Comparison of ENCODE assay signal across 9 mouse cellular contexts in the genomic region with DNA sequence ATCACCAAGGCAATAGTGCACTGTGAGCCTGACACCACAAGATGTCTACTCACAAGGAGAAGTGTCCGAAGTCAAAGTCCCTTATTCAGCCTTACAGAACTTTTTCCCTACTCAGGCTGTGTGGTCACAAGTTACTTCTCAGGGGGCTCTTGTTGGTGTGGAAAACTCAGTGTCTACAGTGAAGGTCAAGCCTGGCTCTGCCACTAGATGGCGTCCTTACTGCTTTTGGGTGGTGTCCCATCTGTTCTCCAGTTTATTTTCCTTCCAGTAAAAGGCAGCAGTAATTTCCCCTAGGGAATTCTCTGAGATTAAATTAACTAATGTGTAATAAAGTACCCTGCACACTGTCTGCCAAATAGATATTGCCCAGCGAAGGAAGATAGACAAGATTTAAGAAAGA.
DNase-seq lines count a peak whose midpoint lies in the region; ATAC-seq and TF ChIP-seq lines count a peak whose summit lies in the region.
"Had no signal": no experiment of that assay in that cellular context is flagged by ENCODE, and none has a peak within 500 bp of the region (broad histone marks: within the 10 kb centered on the region; RNA-seq: fewer than 3 reads in every experiment).

No protein-coding gene starts in this region.

- 40% methylated on average over 3 of the region's 3 CpGs for WGBS in heart, embryonic 12.5 days

- in situ Hi-C loops in ES-E14 (cut with MboI; ENCODE audit: low sequenced_read_pairs in 2 of 2, unreplicated experiment in 2 of 2) = no loop called here

- no peaks in the 10 kb centered on the region for H3K4me1 ChIP-seq in ES-E14 (ENCODE audit: control insufficient read depth in 2 of 2, insufficient read depth in 2 of 2, low read length in 2 of 2, poor library complexity in 1 of 2)
- H3K4me1 ChIP-seq in heart, embryonic 12.5 days (replicated peaks) = no peaks in the 10 kb centered on the region
- H3K4me1 ChIP-seq: embryonic facial prominence, embryonic 13.5 days had no signal

- peak; percentile 31 for DNase-seq in layer of hippocampus, adult 11-12 months (ENCODE audit: low spot score)
- no peak for DNase-seq in layer of hippocampus, adult 9-11 months
- DNase-seq in ES-E14 (ENCODE audit: low read depth, low spot score) = peak; percentile 43
- peak; percentile 4 for DNase-seq in c-Kit-positive CD71-negative TER-119-negative erythroid progenitor cells, embryonic 14.5 days (ENCODE audit: low read depth)
- DNase-seq in layer of hippocampus, postnatal 36 days = peak; percentile 4 to 18
- no peak for DNase-seq in c-Kit-positive CD71-positive TER-119-positive erythroid progenitor cells, embryonic 14.5 days (ENCODE audit: low spot score)
- DNase-seq in heart, adult 9 months (ENCODE audit: low spot score in 2 of 2) = no peak

- H3K27ac ChIP-seq in ES-E14 (ENCODE audit: insufficient read depth, low read depth, low read length, poor library complexity, severe bottlenecking) = no peak overlapping the region
- no peak overlapping the region for H3K27ac ChIP-seq in heart, embryonic 12.5 days (ENCODE audit: poor library complexity, severe bottlenecking)
- H3K27ac ChIP-seq: embryonic facial prominence, embryonic 13.5 days had no signal

- H3K9me3 ChIP-seq in ES-E14 (ENCODE audit: control insufficient read depth, insufficient read depth, low read depth, low read length) = no peaks in the 10 kb centered on the region
- no peaks in the 10 kb centered on the region for H3K9me3 ChIP-seq in heart, embryonic 12.5 days (replicated peaks)
- H3K9me3 ChIP-seq: embryonic facial prominence, embryonic 13.5 days had no signal

- no peak overlapping the region for H3K9ac ChIP-seq in ES-E14 (ENCODE audit: insufficient read depth, low read depth, low read length, poor library complexity, severe bottlenecking)
- H3K9ac ChIP-seq in heart, embryonic 12.5 days = no peak overlapping the region
- H3K9ac ChIP-seq: embryonic facial prominence, embryonic 13.5 days had no signal

- H3K36me3 ChIP-seq in ES-E14 (ENCODE audit: control insufficient read depth, insufficient read depth, low read length, poor library complexity, severe bottlenecking) = no peaks in the 10 kb centered on the region
- no peaks in the 10 kb centered on the region for H3K36me3 ChIP-seq in heart, embryonic 12.5 days
- H3K36me3 ChIP-seq: embryonic facial prominence, embryonic 13.5 days had no signal

- no peaks in the 10 kb centered on the region for H3K27me3 ChIP-seq in heart, embryonic 12.5 days (replicated peaks)
- H3K27me3 ChIP-seq: embryonic facial prominence, embryonic 13.5 days had no signal

- no peak overlapping the region for H3K4me3 ChIP-seq in ES-E14 (ENCODE audit: insufficient read depth in 1 of 2, low read depth in 1 of 2, low read length in 2 of 2, poor library complexity in 1 of 2, severe bottlenecking in 1 of 2)
- H3K4me3 ChIP-seq in heart, embryonic 12.5 days = no peak overlapping the region
- H3K4me3 ChIP-seq: embryonic facial prominence, embryonic 13.5 days had no signal

- H3K4me2 ChIP-seq in heart, embryonic 12.5 days = no peak overlapping the region
- H3K4me2 ChIP-seq: embryonic facial prominence, embryonic 13.5 days had no signal

- ATAC-seq in heart, embryonic 12.5 days (ENCODE audit: insufficient number of reproducible peaks, low FRiP score) = no peak

TF ChIP-seq in ES-E14, 5 proteins besides CTCF, POLR2A, EP300 and RAD21:
- TF ChIP-seq HCFC1 (IDR thresholded peaks at IDR 0.05; ENCODE audit: borderline replicate concordance, insufficient read depth, low read length) (no peak), MAFK (IDR thresholded peaks at IDR 0.05; ENCODE audit: insufficient read depth, low read depth, low read length) (no peak), CHD2 (IDR thresholded peaks at IDR 0.05; ENCODE audit: low read depth, low read length) (no peak), ZNF384 (IDR thresholded peaks at IDR 0.05; ENCODE audit: low read depth, low read length) (no peak), ZC3H11A (IDR thresholded peaks at IDR 0.05; ENCODE audit: borderline replicate concordance, low read depth, low read length) (peak; percentile 68; the same call in 1 of the 2 replicates)

Comparison
In these comparisons a context has a peak if more than half of its experiments do, and no peak if none do; other contexts are left out.
1. DNase-seq: peak in layer of hippocampus, adult 11-12 months (single experiment), ES-E14 (single experiment), c-Kit-positive CD71-negative TER-119-negative erythroid progenitor cells, embryonic 14.5 days (single experiment) and layer of hippocampus, postnatal 36 days (2 of 2); none in layer of hippocampus, adult 9-11 months (single experiment), c-Kit-positive CD71-positive TER-119-positive erythroid progenitor cells, embryonic 14.5 days (single experiment) and heart, adult 9 months (0 of 2).